Mouse (Mus musculus) CH12.LX (cell line): ENCODE results near the gene Daam1. TPM values are rescaled to one million over a fixed set of nuclear protein-coding genes. Genes with fewer than 3 reads are reported as not detected.

Experiments used
- DNase-seq: peaks from one replicate; pipeline ENCODE4 v3.0.0-alpha.2; 2013; ENCODE audit errors: extremely low read depth
- H3K27ac ChIP-seq: 2 replicates; pipeline ENCODE4 v1.5.1; 2012; ENCODE audit warnings: low read depth, mild to moderate bottlenecking, control low read depth, moderate library complexity; ENCODE audit not compliant: insufficient read depth
- H3K27me3 ChIP-seq: replicated peaks from 2 replicates; pipeline ENCODE3; 2012; ENCODE audit warnings: inconsistent platforms
- H3K36me3 ChIP-seq, 2 experiments: replicated peaks in 1 of 2; 2 replicates each; pipeline versions ENCODE3 to v1.6.1; 2012; ENCODE audit warnings: inconsistent platforms in 1 of 2, low read length in 1 of 2, mild to moderate bottlenecking in 1 of 2, mixed read lengths in 1 of 2, moderate library complexity in 1 of 2; ENCODE audit not compliant: control insufficient read depth in 1 of 2, insufficient read depth in 1 of 2
- H3K4me1 ChIP-seq, 2 experiments: 2 replicates each; pipeline ENCODE4 v1.6.1; 2012; ENCODE audit warnings: inconsistent platforms in 1 of 2, moderate library complexity in 1 of 2; ENCODE audit not compliant: insufficient read depth in 2 of 2, control insufficient read depth in 1 of 2
- H3K4me2 ChIP-seq: 2 replicates; pipeline ENCODE4 v1.6.1; 2012; ENCODE audit warnings: low read depth, mild to moderate bottlenecking, control low read depth; ENCODE audit not compliant: poor library complexity, insufficient read depth, severe bottlenecking
- H3K4me3 ChIP-seq, 3 experiments: fragments of 150-350 bp in 1 of 3; sonication (generic) in 1 of 3; replicated peaks in 1 of 3; 2 replicates each; pipeline versions ENCODE3 to v1.5.1; 2011 to 2012; ENCODE audit warnings: low read depth in 2 of 3, low read length in 2 of 3, mild to moderate bottlenecking in 2 of 3, moderate library complexity in 2 of 3, control low read depth in 1 of 3, improper control_type of control experiment in 1 of 3, inconsistent platforms in 1 of 3, mixed read lengths in 1 of 3; ENCODE audit not compliant: poor library complexity in 1 of 3
- H3K79me2 ChIP-seq: replicated peaks from 2 replicates; pipeline ENCODE4 v1.6.1; 2012; ENCODE audit warnings: mild to moderate bottlenecking, moderate library complexity; ENCODE audit not compliant: control insufficient read depth, poor library complexity, insufficient read depth, severe bottlenecking; ENCODE audit errors: extremely low read depth
- H3K9ac ChIP-seq: 2 replicates; pipeline ENCODE4 v1.6.1; 2012; ENCODE audit warnings: low read depth, mild to moderate bottlenecking, control low read depth, moderate library complexity; ENCODE audit not compliant: insufficient read depth
- H3K9me3 ChIP-seq: replicated peaks from 2 replicates; pipeline ENCODE3; 2012; ENCODE audit warnings: low read length, inconsistent platforms, mixed read lengths
- BHLHE40 ChIP-seq: IDR thresholded peaks from 2 replicates; pipeline ENCODE4 v1.6.1; 2011; ENCODE audit warnings: mild to moderate bottlenecking, low read depth, low read length, improper control_type of control experiment
- CHD2 ChIP-seq: IDR thresholded peaks from 2 replicates; pipeline ENCODE4 v1.6.1; 2011; ENCODE audit warnings: low read length, improper control_type of control experiment
- CTCF ChIP-seq, 2 experiments: IDR thresholded peaks in 1 of 2; conservative IDR thresholded peaks in 1 of 2; 2 replicates each; pipeline ENCODE4 v1.5.1; 2011 to 2012; ENCODE audit warnings: low read depth in 2 of 2, low read length in 2 of 2, improper control_type of control experiment in 1 of 2, inconsistent platforms in 1 of 2, mild to moderate bottlenecking in 1 of 2, moderate library complexity in 1 of 2
- EP300 ChIP-seq: IDR thresholded peaks from 2 replicates; pipeline ENCODE4 v1.6.1; 2011; ENCODE audit warnings: low read length, improper control_type of control experiment
- ETS1 ChIP-seq: conservative IDR thresholded peaks from 2 replicates; pipeline ENCODE4 v1.6.1; 2012; ENCODE audit warnings: low read depth, mild to moderate bottlenecking, inconsistent platforms, low read length, improper control_type of control experiment, moderate library complexity
- GABPA ChIP-seq: IDR thresholded peaks from 2 replicates; pipeline ENCODE4 v1.6.1; 2012; ENCODE audit warnings: low read depth, low read length, improper control_type of control experiment, inconsistent platforms; ENCODE audit not compliant: insufficient replicate concordance
- HCFC1 ChIP-seq: IDR thresholded peaks from 2 replicates; pipeline ENCODE4 v1.6.1; 2012; ENCODE audit warnings: low read depth, mild to moderate bottlenecking, inconsistent platforms, low read length, improper control_type of control experiment
- IRF4 ChIP-seq: IDR thresholded peaks from 2 replicates; pipeline ENCODE4 v1.6.1; 2014; ENCODE audit warnings: low read depth, mild to moderate bottlenecking, inconsistent platforms, low read length, improper control_type of control experiment
- JUN ChIP-seq: IDR thresholded peaks from 2 replicates; pipeline ENCODE4 v1.6.1; 2011; ENCODE audit warnings: low read depth, mild to moderate bottlenecking, low read length, improper control_type of control experiment, moderate library complexity; ENCODE audit not compliant: insufficient read depth
- JUND ChIP-seq: conservative IDR thresholded peaks from 2 replicates; pipeline ENCODE4 v1.6.1; 2011; ENCODE audit warnings: low read depth, low read length, improper control_type of control experiment
- MAZ ChIP-seq: IDR thresholded peaks from 2 replicates; pipeline ENCODE4 v1.6.1; 2012; ENCODE audit warnings: low read depth, mild to moderate bottlenecking, inconsistent platforms, low read length, improper control_type of control experiment, moderate library complexity
- NELFE ChIP-seq: IDR thresholded peaks from 2 replicates; pipeline ENCODE4 v1.6.1; 2011; ENCODE audit warnings: low read depth, low read length, improper control_type of control experiment
- NRF1 ChIP-seq: IDR thresholded peaks from 2 replicates; pipeline ENCODE4 v1.6.1; 2014; ENCODE audit warnings: low read depth, mild to moderate bottlenecking, inconsistent platforms, low read length, improper control_type of control experiment, moderate library complexity
- POLR2A ChIP-seq: IDR thresholded peaks from 2 replicates; pipeline ENCODE4 v1.6.1; 2011; ENCODE audit warnings: low read depth, mild to moderate bottlenecking, improper control_type of control experiment, low read length
- RAD21 ChIP-seq: IDR thresholded peaks from 2 replicates; pipeline ENCODE4 v1.6.1; 2011; ENCODE audit warnings: low read depth, mild to moderate bottlenecking, low read length, improper control_type of control experiment, moderate library complexity
- RCOR1 ChIP-seq: conservative IDR thresholded peaks from 2 replicates; pipeline ENCODE4 v1.6.1; 2012; ENCODE audit warnings: low read depth, mild to moderate bottlenecking, inconsistent platforms, low read length, improper control_type of control experiment
- SIN3A ChIP-seq: IDR thresholded peaks from 2 replicates; pipeline ENCODE4 v1.6.1; 2012; ENCODE audit warnings: low read length, improper control_type of control experiment, inconsistent platforms
- SMC3 ChIP-seq: IDR thresholded peaks from 2 replicates; pipeline ENCODE4 v1.6.1; 2011; ENCODE audit warnings: low read depth, low read length, improper control_type of control experiment
- TBP ChIP-seq: conservative IDR thresholded peaks from 2 replicates; pipeline ENCODE4 v1.6.1; 2011; ENCODE audit warnings: low read depth, low read length, improper control_type of control experiment
- TCF12 ChIP-seq: IDR thresholded peaks from 2 replicates; pipeline ENCODE4 v1.6.1; 2014; ENCODE audit warnings: low read depth, mild to moderate bottlenecking, inconsistent platforms, low read length, improper control_type of control experiment
- ZMIZ1 ChIP-seq: IDR thresholded peaks from 2 replicates; pipeline ENCODE4 v1.6.1; 2012; ENCODE audit warnings: low read depth, mild to moderate bottlenecking, inconsistent platforms, low read length, improper control_type of control experiment
- ZNF384 ChIP-seq: IDR thresholded peaks from 2 replicates; pipeline ENCODE4 v1.6.1; 2012; ENCODE audit warnings: low read depth, low read length, improper control_type of control experiment, inconsistent platforms
- dilution Hi-C: fragments of 300-500 bp; cut with MboI; formaldehyde crosslinking; loops from 2 replicates; pipeline ENCODE4 v1.14.3; 2020; ENCODE audit warnings: low sequenced_read_pairs; ENCODE audit not compliant: extremely low pct_unique_long_range_greater_than_20kb, extremely low pct_ligation_motif_present
- in situ Hi-C: fragments of 300-500 bp; cut with MboI; formaldehyde crosslinking; loops from 3 replicates; pipeline ENCODE4 v1.14.3; 2019; ENCODE audit warnings: low sequenced_read_pairs, low pct_ligation_motif_present, low pct_unique_long_range_greater_than_20kb, mixed read lengths
- polyA plus RNA-seq: library from polyadenylated mRNA; unstranded; fragments of >175 nt; gene quantifications from 2 replicates; pipeline ENCODE4 v1.2.1, GENCODE M21; 2012; ENCODE audit warnings: low read depth; ENCODE audit not compliant: insufficient read length
- total RNA-seq, 2 experiments: library from RNA; depleted of rRNA; stranded (reverse); fragments of 300-350 nt in 1 of 2; fragments of >200 nt in 1 of 2; gene quantifications; 2 replicates each; pipeline ENCODE4 v1.2.3; 2012 to 2014

Daam1 gene
- total and polyA plus RNA-seq, 3 experiments, result 10.7 to 27.9 (median 23.6) TPM

DNA sequence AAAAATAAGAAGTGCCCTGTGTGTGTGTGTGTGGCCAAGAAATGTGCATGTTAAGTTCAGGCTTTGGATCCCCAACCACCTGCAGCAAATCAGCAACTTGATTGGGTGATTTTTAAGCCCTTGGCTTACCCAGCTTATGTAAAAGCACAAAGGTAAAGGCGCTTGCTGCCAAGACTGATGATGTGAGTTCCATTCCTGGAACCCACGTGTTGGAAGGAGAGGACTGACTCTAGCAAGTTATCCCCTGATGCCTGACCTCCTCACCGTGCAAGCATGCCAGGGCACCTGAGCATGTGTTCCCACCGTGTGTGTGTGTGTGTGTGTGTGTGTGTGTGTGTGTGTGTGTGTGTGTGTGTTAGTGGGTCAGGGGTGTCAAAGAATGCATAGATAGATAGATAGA lies 166.5 kb downstream of the Daam1 start:
- H3K27me3 ChIP-seq, result no peaks in the 10 kb centered on the region
- no peak overlapping the region for H3K4me3 ChIP-seq
- TF ChIP-seq HCFC1 (no peak), NRF1 (no peak), JUN (no peak), CTCF (conservative IDR thresholded peaks at IDR 0.05 in 1 of 2, IDR thresholded peaks at IDR 0.05 in 1 of 2; ENCODE audit: low read depth in 2 of 2, low read length in 2 of 2) (no peak), BHLHE40 (no peak), TCF12 (no peak), NELFE (no peak), ZMIZ1 (no peak), CHD2 (no peak), RAD21 (no peak), ETS1 (no peak), ZNF384 (no peak), JUND (no peak), SIN3A (no peak), GABPA (no peak), POLR2A (no peak), MAZ (no peak)
- TF ChIP-seq, all 38 proteins: peak for 0
- in situ Hi-C loops, result no loop called here
- Histone ChIP-seq H3K4me1 (peaks cover 23 to 71% of the 10 kb centered on the region in 2 experiments), H3K9me3 (no peaks in the 10 kb centered on the region), H3K79me2 (no peaks in the 10 kb centered on the region), H3K36me3 (peaks cover 9 to 36% of the 10 kb centered on the region in 2 experiments), H3K4me2 (no peak overlapping the region), H3K27ac (no peak overlapping the region), H3K9ac (no peak overlapping the region)
- dilution Hi-C loops, result no loop called here
- DNase-seq, result no peak

- Histone ChIP-seq H3K36me3 (peaks cover 3 to 24% of the 10 kb centered on the region in 2 experiments), H3K9me3 (no peaks in the 10 kb centered on the region), H3K79me2 (no peaks in the 10 kb centered on the region), H3K27me3 (no peaks in the 10 kb centered on the region), H3K4me1 (peaks cover 31 to 84% of the 10 kb centered on the region in 2 experiments), H3K9ac (no peak overlapping the region), H3K4me3 (no peak overlapping the region), H3K27ac (no peak overlapping the region), H3K4me2 (no peak overlapping the region)
- in situ Hi-C loops (no loop called here), dilution Hi-C loops (no loop called here)
- no peak for TF ChIP-seq SMC3
- TF ChIP-seq IRF4, result no peak
- TF ChIP-seq EP300, result no peak
- TF ChIP-seq GABPA, result no peak
- no peak for TF ChIP-seq TBP
- no peak for TF ChIP-seq RCOR1
- TF ChIP-seq RAD21, result no peak
- DNase-seq, result no peak
Observed at GRCm38 (mm10) chr12:71998653-71999052, 167.8 kb downstream of the Daam1 start.
